Mouse (Mus musculus) right cerebral cortex, postnatal 4 days (tissue): ENCODE measurements around the gene Camk1g.

ENCODE experiments used
- DNase-seq: peaks from one replicate; pipeline ENCODE4 v3.0.0-alpha.2; 2022

Camk1g gene

GRCm38 (mm10) chr1:193298141-193298765 lies 71.8 kb downstream of the Camk1g start:
- no peak for DNase-seq
